Mouse (Mus musculus) embryonic facial prominence, embryonic 15.5 days (tissue): ENCODE measurements around the gene Rps3a1. TPM values are rescaled to one million over a fixed set of nuclear protein-coding genes. Genes with fewer than 3 reads are reported as not detected.
A peak's percentile ranks its signal among the peaks of the same experiment; 100 is the strongest.

Experiments
- ATAC-seq: fragments of 200-750 bp; cut with Nextera tagmentation; 2 replicates; pipeline ENCODE4 v1.8.0; 2017; ENCODE audit warnings: low read depth, moderate TSS enrichment; ENCODE audit not compliant: insufficient number of reproducible peaks, low FRiP score, low TSS enrichment
- H3K27ac ChIP-seq: fragments of 300-500 bp; sonication (generic); replicated peaks from 2 replicates; pipeline ENCODE4 v1.5.1; 2015; ENCODE audit warnings: mild to moderate bottlenecking, inconsistent platforms
- H3K27me3 ChIP-seq: fragments of 300-500 bp; sonication (generic); 2 replicates; pipeline ENCODE4 v1.6.1; 2015; ENCODE audit warnings: inconsistent platforms
- H3K36me3 ChIP-seq: fragments of 300-500 bp; sonication (generic); 2 replicates; pipeline ENCODE4 v1.6.1; 2015; ENCODE audit warnings: mild to moderate bottlenecking, inconsistent platforms
- H3K4me1 ChIP-seq: fragments of 300-500 bp; sonication (generic); 2 replicates; pipeline ENCODE4 v1.6.1; 2015; ENCODE audit warnings: inconsistent platforms
- H3K4me2 ChIP-seq: fragments of 300-500 bp; sonication (generic); replicated peaks from 2 replicates; pipeline ENCODE4 v1.6.1; 2015; ENCODE audit warnings: mild to moderate bottlenecking, inconsistent platforms
- H3K4me3 ChIP-seq: fragments of 300-500 bp; sonication (generic); replicated peaks from 2 replicates; pipeline ENCODE4 v1.5.1; 2015; ENCODE audit warnings: mild to moderate bottlenecking, inconsistent platforms
- H3K9ac ChIP-seq: fragments of 300-500 bp; sonication (generic); 2 replicates; pipeline ENCODE4 v1.6.1; 2015; ENCODE audit warnings: inconsistent platforms
- H3K9me3 ChIP-seq: fragments of 300-500 bp; sonication (generic); replicated peaks from 2 replicates; pipeline ENCODE4 v1.6.1; 2016; ENCODE audit warnings: inconsistent platforms
- WGBS: fragments of 180-500 bp; shearing (Covaris S2); methylation state at CpG from one replicate; pipeline ENCODE4 v1.1.7; 2015; 5-methylcytosine and 5-hydroxymethylcytosine counted together
- polyA plus RNA-seq: library from polyadenylated mRNA; unstranded; fragments of >200 nt; fragmentation: Nextera tagmentation; extraction: Ambion mirVana; gene quantifications from 2 replicates; pipeline ENCODE4 v1.2.1, GENCODE M21; 2015

Rps3a1 gene
- polyA plus RNA-seq, 1 experiment from 2014 or later = 1,256 TPM

DNA sequence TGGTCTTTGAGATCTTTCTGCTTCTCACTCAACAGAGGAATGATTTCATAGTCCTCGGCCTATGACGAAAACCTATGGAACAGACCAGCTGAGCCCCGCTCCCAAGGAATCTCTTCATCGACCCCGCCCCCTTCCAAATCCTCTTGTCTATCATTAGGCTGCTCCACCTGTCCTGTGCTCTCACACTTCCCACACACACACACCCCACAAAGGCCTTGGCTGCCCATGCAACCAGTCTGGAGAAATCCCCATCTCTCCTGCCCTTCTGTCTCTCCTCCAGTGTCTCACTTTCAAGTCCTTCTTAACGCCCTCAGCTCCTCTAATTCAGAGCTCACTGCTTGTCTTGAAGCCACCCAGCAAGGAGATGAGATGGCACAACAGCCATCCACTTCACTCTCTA, 40.5 kb downstream of the Rps3a1 start:
- no peak overlapping the region for H3K9ac ChIP-seq
- no peak overlapping the region for H3K27ac ChIP-seq
- H3K4me3 ChIP-seq = no peak overlapping the region
- H3K27me3 ChIP-seq = no peaks in the 10 kb centered on the region
- ATAC-seq = no peak
- 74% methylated on average over 6 of the region's 6 CpGs for WGBS
- no peaks in the 10 kb centered on the region for H3K4me1 ChIP-seq
- peaks cover 28% of the 10 kb centered on the region for H3K36me3 ChIP-seq
- no peak overlapping the region for H3K4me2 ChIP-seq
- no peaks in the 10 kb centered on the region for H3K9me3 ChIP-seq

DNA sequence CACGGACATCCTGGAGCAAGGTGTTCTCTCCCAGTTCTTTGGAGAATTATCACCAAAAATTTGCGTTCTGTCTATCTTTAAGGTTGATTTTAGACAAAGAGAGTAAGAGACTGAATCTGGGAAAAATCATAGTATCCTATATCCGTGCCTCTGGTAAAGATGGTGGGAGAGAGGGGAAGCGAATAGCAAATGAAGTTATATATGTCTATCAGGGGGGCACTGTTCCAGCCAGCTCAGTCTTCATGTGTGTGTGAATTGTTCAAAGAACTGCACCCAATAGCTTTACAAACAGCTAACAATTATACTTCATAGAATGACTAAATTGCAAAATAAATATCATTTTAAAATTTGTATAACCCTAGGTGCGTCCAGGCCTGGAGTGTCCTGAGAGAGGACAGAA, 48.6 kb downstream of the Rps3a1 start:
- 41% methylated on average over 5 of the region's 5 CpGs for WGBS
- H3K9me3 ChIP-seq = no peaks in the 10 kb centered on the region
- H3K4me3 ChIP-seq = no peak overlapping the region
- H3K9ac ChIP-seq = no peak overlapping the region
- ATAC-seq = no peak
- no peaks in the 10 kb centered on the region for H3K27me3 ChIP-seq
- peaks cover 9% of the 10 kb centered on the region for H3K4me1 ChIP-seq
- 0 out of 2 replicates have a peak overlapping the region, but pooled peaks have one; percentile 35 for H3K27ac ChIP-seq
- peaks cover 7% of the 10 kb centered on the region for H3K36me3 ChIP-seq
- no peak overlapping the region for H3K4me2 ChIP-seq

DNA sequence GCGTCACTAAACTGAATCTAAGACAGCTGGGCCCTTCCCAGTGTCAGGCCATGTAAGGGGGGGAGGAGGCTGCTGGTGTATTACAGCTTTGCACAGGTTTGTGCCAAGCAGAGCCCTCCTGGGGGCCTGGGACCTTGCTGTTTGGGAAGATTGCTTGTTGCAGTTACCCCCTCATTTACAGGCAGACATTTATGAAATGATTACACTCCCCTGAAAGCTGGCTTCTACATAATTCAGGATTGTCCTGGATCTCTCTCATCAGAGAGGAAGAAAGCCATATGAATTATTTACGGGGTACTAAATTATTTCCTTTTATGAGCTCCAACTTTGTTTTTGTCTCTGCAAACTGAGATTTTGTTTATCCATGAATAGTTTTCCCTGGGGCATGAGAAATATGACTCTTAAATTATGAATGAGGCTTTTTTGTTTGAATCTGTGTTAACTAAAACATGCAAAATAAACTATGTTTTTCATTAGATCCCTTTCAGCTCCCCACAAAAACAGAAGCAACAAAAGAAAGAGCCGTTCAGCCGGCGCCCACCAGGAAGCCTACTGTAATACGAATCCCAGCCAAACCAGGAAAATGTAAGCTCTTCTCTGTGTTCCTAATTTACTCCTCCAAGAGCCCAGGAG, 49.2 kb downstream of the Rps3a1 start:
- Histone ChIP-seq H3K36me3 (peaks cover 8% of the 10 kb centered on the region), H3K4me3 (no peak overlapping the region), H3K27me3 (no peaks in the 10 kb centered on the region), H3K27ac (peak overlapping the region; percentile 63), H3K9me3 (no peaks in the 10 kb centered on the region), H3K9ac (no peak overlapping the region), H3K4me1 (peaks cover 9% of the 10 kb centered on the region), H3K4me2 (no peak overlapping the region)
- ATAC-seq = peak; percentile 43; the same call in 1 of the 2 replicates
- WGBS = 17% methylated on average over 6 of the region's 6 CpGs

Other genes starting within 250 kb of the Rps3a1 start
- 35.3 and 36.3 TPM in 2 replicates for gene Sh3d19, start 171.6 kb downstream of the Rps3a1 start, polyA plus RNA-seq
- not detected in 2 replicates for gene Prss48, start 140.2 kb downstream of the Rps3a1 start, polyA plus RNA-seq
- 4.7 and 5.6 TPM in 2 replicates for gene Lrba, start 82.0 kb upstream of the Rps3a1 start, polyA plus RNA-seq